Mouse (Mus musculus) bone marrow macrophage, adult 2 months (primary cell): ENCODE data around the gene Nr4a3. TPM values are rescaled to one million over a fixed set of nuclear protein-coding genes. Genes with fewer than 3 reads are reported as not detected.

Experiments
- H3K27ac ChIP-seq: 2 replicates; pipeline ENCODE4 v1.5.1; 2012; ENCODE audit warnings: low read depth, low read length; ENCODE audit not compliant: insufficient read depth
- H3K4me1 ChIP-seq: 2 replicates; pipeline ENCODE4 v1.6.1; 2012; ENCODE audit warnings: low read length; ENCODE audit not compliant: control insufficient read depth, insufficient read depth
- H3K4me3 ChIP-seq: 2 replicates; pipeline ENCODE4 v1.5.1; 2012; ENCODE audit warnings: mild to moderate bottlenecking, low read length, moderate library complexity; ENCODE audit not compliant: insufficient read depth
- CTCF ChIP-seq: IDR thresholded peaks from 2 replicates; pipeline ENCODE4 v1.5.1; 2012; ENCODE audit warnings: low read depth, mild to moderate bottlenecking, low read length, moderate library complexity
- POLR2A ChIP-seq: IDR thresholded peaks from 2 replicates; pipeline ENCODE4 v1.6.1; 2012; ENCODE audit warnings: mild to moderate bottlenecking, low read depth, low read length, borderline replicate concordance
- polyA plus RNA-seq: library from polyadenylated mRNA; stranded (reverse); fragments of >200 nt; gene quantifications from 2 replicates; pipeline ENCODE4 v1.2.4, GENCODE M21; 2012; ENCODE audit not compliant: missing spikeins, insufficient read depth, insufficient read length

Gene Nr4a3
- polyA plus RNA-seq, 1 experiment, result not detected

DNA sequence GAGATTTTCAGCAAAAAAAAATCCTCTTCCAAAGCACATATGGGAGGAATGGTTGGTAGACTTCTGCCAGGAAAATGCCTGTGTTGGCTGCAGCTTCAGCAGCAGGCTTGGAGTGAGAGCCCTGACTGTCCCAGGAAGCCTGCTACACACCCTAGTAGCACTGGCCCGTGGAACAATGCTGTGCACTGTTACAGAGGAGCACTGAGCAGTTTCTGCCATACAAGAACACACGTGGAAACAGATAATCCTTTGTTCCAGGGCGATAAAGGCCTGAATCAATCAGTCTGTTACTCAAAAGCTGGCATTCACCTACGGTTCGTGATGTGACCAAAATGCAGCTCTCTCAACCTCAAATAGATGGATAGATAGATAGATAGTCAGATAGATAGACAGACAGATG is 60.4 kb downstream of the Nr4a3 start:
- TF ChIP-seq CTCF (no peak), POLR2A (no peak)
- Histone ChIP-seq H3K4me3 (no peak overlapping the region), H3K4me1 (peaks cover 13% of the 10 kb centered on the region), H3K27ac (no peak overlapping the region)

DNA sequence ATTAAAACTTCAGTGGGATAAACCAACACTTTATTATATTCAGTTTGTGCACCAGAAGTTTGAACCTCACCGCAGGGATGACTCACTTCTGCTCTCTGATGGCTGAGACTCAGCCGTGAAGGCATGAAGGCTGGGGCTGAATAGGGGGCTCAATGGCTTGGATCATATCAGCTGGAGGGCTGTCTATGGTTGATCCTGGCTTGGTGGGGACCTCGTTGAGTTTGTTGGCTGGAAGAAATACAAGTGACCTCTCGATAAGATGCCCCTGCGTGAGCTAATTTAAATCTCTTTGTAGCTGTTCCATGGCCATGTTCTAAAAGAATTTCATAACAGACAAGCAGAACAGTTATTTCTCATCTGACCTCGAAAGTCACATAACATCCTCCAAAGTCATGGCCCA is 62.1 kb downstream of the Nr4a3 start:
- Histone ChIP-seq H3K27ac (no peak overlapping the region), H3K4me3 (no peak overlapping the region), H3K4me1 (peaks cover 27% of the 10 kb centered on the region)
- TF ChIP-seq POLR2A (no peak), CTCF (no peak)

DNA sequence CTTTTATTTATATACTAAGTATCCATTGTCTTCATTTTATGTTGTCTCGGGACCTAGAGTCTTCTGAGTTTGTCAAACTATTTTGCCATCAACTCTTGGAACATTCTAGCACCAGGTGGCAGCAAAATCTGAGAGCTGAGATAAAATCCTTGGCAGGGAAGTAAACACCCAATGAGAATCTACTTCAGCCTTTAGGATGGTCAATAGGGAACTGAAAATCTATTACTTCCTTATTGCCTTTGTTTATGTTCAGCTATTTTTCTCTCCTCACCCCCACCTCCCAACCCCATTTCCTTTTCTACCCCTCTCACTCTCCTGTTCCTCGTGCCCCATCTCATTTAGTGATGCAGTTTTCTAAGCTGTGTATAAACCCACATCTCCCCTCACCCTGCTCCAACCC is 63.6 kb downstream of the Nr4a3 start:
- Histone ChIP-seq H3K4me1 (peaks cover 30% of the 10 kb centered on the region), H3K27ac (peak overlapping the region; percentile 49)
- no peak for TF ChIP-seq CTCF
- no peak for TF ChIP-seq POLR2A

DNA sequence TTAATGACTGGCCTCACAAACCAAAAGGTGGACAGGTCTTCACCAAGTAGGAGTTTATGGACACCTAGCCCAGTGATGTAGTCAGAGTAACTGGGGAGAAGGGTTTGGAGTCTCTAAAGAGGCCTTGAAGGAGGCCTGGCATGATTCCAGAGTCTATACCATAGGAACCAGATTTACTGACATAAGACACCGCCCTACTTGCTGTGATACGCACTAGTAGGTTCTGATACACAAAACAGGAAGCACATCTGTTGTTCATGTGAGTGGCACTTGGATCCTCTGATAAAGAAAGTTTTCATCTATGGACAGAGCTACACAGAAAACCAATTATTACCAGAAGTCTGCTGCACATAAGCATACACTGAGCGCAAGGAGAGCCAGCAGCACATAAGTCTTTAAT is 65.4 kb downstream of the Nr4a3 start:
- H3K4me1 ChIP-seq, result peaks cover 30% of the 10 kb centered on the region
- no peak overlapping the region for H3K27ac ChIP-seq
- TF ChIP-seq POLR2A (no peak), CTCF (no peak)
- no peak overlapping the region for H3K4me3 ChIP-seq

More for the DNA sequence above, 63.6 kb downstream of the Nr4a3 start:
- H3K4me3 ChIP-seq, result no peak overlapping the region

DNA sequence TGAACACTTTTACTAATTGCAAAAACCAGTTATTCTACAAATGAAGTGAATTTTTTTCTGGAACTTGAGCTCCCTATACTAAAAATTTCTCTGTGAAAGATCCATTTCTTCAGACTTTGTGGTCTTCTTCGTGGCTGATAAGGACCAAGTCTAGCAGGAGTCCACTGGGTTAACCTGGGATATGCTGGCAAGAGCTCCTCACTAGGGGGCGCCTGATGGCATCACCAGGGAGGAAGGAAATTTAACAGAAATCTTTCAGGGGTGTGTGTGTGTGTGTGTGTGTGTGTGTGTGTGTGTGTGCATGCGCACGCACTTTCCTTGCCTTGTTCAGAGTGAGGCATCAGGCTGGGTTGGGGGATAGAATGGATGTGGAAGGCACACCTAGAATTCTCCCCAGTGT is 71.2 kb downstream of the Nr4a3 start:
- Histone ChIP-seq H3K4me1 (peaks cover 11% of the 10 kb centered on the region), H3K27ac (no peak overlapping the region), H3K4me3 (no peak overlapping the region)
- TF ChIP-seq POLR2A (no peak), CTCF (peak; percentile 47; the same call in 1 of the 2 replicates)

DNA sequence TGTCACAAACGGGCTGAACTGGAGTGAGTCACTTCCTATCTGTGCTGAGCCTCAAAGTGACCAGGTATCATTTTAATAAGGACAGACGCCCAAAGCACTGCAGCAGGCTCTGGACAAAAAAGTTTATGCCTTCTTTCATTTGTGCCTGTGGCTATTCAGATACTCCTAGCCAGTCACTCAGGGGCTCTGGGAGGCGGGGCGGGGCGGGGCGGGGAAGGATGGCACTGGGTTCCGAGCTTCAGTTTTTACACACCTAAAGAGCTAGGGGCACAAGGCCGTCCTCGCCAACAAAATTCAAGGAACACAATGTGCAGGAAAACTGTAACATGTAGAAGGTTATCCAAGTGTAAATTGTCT is 79.4 kb downstream of the Nr4a3 start:
- Histone ChIP-seq H3K4me1 (peaks cover 6% of the 10 kb centered on the region), H3K4me3 (peak overlapping the region; percentile 89), H3K27ac (no peak overlapping the region)
- TF ChIP-seq POLR2A (no peak), CTCF (no peak)

DNA sequence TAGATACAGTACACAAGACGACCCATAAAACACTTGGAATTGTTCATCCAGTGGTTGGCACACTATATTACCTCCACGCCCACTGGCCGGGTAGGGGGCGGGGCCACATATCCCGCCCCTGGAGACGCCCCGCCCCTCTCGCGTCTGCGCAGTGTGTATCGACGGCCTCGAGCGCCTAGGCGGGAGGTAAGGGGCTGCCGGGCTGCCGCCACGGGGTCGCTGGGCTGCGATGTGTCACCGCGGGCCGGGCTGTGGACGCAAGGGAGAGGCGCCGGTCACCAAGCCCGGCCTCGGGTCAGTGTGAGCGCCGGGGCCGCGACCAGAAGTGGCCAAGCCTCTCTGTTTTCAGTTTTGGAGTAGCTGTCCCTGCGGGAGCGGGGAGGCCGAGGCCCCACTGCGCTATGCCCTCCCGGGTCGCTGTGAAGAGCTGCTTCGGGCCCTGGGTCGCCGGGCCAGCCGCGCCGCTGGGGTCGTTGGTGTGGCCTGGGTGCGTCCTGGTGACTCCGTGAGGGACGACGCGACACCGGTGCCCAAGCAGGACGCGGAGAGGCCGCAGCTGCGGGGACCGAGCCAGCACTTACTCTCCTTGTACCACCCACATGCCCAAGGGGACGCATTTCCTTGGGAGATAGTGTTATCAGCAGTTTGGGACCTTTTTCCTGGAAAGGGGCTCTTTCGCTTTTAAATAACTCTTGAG is 80.0 kb downstream of the Nr4a3 start, which contains the start of gene Stx17:
Gene Stx17 (plus strand): TSS at position 143 of the 697 bp plus-strand sequence.
- H3K27ac ChIP-seq, result no peak within 1 kb of the TSS
- H3K4me3 ChIP-seq, result peak within 1 kb of the TSS; percentile 89
- TF ChIP-seq POLR2A (no peak), CTCF (no peak)
- peaks cover 6% of the 10 kb centered on the region for H3K4me1 ChIP-seq

DNA sequence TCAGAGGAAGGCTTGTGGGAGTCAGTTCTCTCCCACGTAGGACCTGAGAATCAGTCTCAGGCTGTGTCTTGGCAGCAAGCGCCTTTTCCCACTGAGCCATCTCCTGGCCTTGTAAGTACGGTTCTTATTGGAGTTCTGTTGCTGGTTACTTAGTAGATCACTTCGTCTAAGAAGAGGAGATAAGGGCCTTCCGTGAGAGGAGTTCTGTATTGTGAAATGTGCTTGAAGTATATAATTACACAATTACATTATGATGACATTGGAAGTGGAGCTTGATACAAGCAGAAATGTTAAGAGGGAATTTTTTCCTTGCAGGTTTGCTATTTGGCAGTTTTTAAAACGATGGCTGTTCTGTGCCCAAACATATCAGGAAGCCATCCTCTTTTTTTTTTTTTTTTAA is 85.4 kb downstream of the Nr4a3 start:
- Histone ChIP-seq H3K4me3 (no peak overlapping the region), H3K4me1 (peaks cover 6% of the 10 kb centered on the region), H3K27ac (no peak overlapping the region)
- TF ChIP-seq POLR2A, result no peak

DNA sequence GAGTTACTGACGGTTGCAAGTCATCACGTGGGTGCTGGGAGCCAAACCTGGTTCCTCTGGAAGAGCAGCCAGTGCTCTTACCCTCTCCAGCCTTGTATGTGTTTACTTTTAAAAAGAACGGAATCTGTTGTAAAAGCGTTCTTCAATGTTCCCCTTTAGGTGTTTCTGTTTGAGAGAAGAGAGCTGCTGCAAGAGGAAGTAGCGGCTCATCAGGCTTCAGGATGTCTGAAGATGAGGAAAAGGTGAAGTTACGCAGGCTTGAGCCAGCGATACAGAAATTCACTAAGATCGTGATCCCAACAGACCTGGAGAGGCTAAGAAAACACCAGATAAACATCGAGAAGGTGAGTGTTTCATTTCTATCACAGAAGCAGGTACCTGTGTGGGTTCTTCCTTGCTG is 86.7 kb downstream of the Nr4a3 start:
- H3K4me3 ChIP-seq, result no peak overlapping the region

DNA sequence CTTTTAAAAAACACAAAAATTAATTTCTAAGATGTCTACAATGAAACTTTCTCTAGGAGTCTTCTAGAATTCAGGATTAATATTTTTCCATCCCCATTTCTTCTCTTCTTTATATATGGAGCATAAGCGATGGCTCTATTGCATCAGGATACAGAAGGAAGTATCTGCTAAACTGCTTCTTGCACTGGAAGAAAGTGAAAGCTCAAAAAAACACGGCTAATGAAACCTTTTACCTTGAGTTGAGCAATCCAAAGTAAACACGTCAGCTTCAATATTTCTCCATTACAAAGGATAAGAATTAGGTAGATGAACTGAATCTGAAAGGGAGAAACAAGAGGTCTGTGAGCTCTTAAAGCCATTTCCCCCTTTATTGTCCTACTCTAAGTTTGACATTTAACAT is 87.8 kb downstream of the Nr4a3 start:
- H3K27ac ChIP-seq, result no peak overlapping the region
- no peak overlapping the region for H3K4me3 ChIP-seq
- H3K4me1 ChIP-seq, result peaks cover 3% of the 10 kb centered on the region
- no peak for TF ChIP-seq CTCF
- TF ChIP-seq POLR2A, result no peak

More for the DNA sequence above, 86.7 kb downstream of the Nr4a3 start:
- no peak overlapping the region for H3K27ac ChIP-seq
- peaks cover 3% of the 10 kb centered on the region for H3K4me1 ChIP-seq
- TF ChIP-seq CTCF (no peak), POLR2A (no peak)

Other genes starting within 250 kb of the Nr4a3 start
- gene Stx17, start 79.8 kb downstream of the Nr4a3 start, polyA plus RNA-seq, result 20.6 and 23.7 TPM in 2 replicates
- 83.9 and 91.6 TPM in 2 replicates for gene Erp44, start 234.4 kb downstream of the Nr4a3 start, polyA plus RNA-seq
- 8.3 and 8.5 TPM in 2 replicates for gene Invs, start 234.6 kb downstream of the Nr4a3 start, polyA plus RNA-seq